Mouse (Mus musculus) hindbrain, postnatal 0 days (tissue): ENCODE data around the gene Tmem156. TPM values are rescaled to one million over a fixed set of nuclear protein-coding genes. Genes with fewer than 3 reads are reported as not detected.

ENCODE experiments used
- ATAC-seq: fragments of 200-750 bp; cut with Nextera tagmentation; 2 replicates; pipeline ENCODE4 v1.8.0; 2017; ENCODE audit warnings: mild to moderate bottlenecking, moderate TSS enrichment, moderate library complexity
- DNase-seq: peaks from one replicate; pipeline ENCODE4 v3.0.0-alpha.2; 2015; ENCODE audit warnings: low spot score
- H3K27ac ChIP-seq: fragments of 300-500 bp; sonication (generic); 2 replicates; pipeline ENCODE4 v1.5.1; 2014; ENCODE audit warnings: mild to moderate bottlenecking
- H3K27me3 ChIP-seq: fragments of 300-500 bp; sonication (generic); 2 replicates; pipeline ENCODE4 v1.6.1; 2014; ENCODE audit warnings: low read length, mixed read lengths; ENCODE audit not compliant: insufficient read depth
- H3K36me3 ChIP-seq: fragments of 300-500 bp; sonication (generic); 2 replicates; pipeline ENCODE4 v1.6.1; 2014; ENCODE audit warnings: low read length, mixed read lengths; ENCODE audit not compliant: insufficient read depth
- H3K4me1 ChIP-seq: fragments of 300-500 bp; sonication (generic); 2 replicates; pipeline ENCODE4 v1.6.1; 2014; ENCODE audit warnings: antibody characterized with exemption, low read length, mixed read lengths; ENCODE audit not compliant: insufficient read depth
- H3K4me2 ChIP-seq: fragments of 300-500 bp; sonication (generic); 2 replicates; pipeline ENCODE4 v1.6.1; 2014; ENCODE audit warnings: low read depth, mild to moderate bottlenecking, low read length, moderate library complexity, mixed read lengths
- H3K4me3 ChIP-seq: fragments of 300-500 bp; sonication (generic); 2 replicates; pipeline ENCODE4 v1.5.1; 2014; ENCODE audit warnings: low read length
- H3K9ac ChIP-seq: fragments of 300-500 bp; sonication (generic); replicated peaks from 2 replicates; pipeline ENCODE4 v1.6.1; 2014; ENCODE audit warnings: mild to moderate bottlenecking, low read length, moderate library complexity, mixed read lengths
- H3K9me3 ChIP-seq: fragments of 300-500 bp; sonication (generic); 2 replicates; pipeline ENCODE4 v1.6.1; 2016; ENCODE audit warnings: low read length, mixed read lengths
- CTCF ChIP-seq: IDR thresholded peaks from 2 replicates; pipeline ENCODE4 v1.5.1; 2016; ENCODE audit warnings: antibody characterized with exemption, control low read depth, low read depth
- WGBS: fragments of 180-500 bp; shearing (Covaris S2); extraction: QIAGEN DNeasy Blood & Tissue Kit; methylation state at CpG from one replicate; pipeline ENCODE4 v1.1.7; 2014; 5-methylcytosine and 5-hydroxymethylcytosine counted together
- polyA plus RNA-seq: library from polyadenylated mRNA; unstranded; fragments of >200 nt; fragmentation: Nextera tagmentation; extraction: Ambion mirVana; gene quantifications from 2 replicates; pipeline ENCODE4 v1.2.1, GENCODE M21; 2015
- total RNA-seq: library from RNA; depleted of rRNA; stranded (reverse); fragments of >200 nt; gene quantifications from 2 replicates; pipeline ENCODE4 v1.2.3, GENCODE M21; 2014

Tmem156 gene
- total and polyA plus RNA-seq, 2 experiments from 2014 or later, result 0.13 to 0.21 TPM

DNA sequence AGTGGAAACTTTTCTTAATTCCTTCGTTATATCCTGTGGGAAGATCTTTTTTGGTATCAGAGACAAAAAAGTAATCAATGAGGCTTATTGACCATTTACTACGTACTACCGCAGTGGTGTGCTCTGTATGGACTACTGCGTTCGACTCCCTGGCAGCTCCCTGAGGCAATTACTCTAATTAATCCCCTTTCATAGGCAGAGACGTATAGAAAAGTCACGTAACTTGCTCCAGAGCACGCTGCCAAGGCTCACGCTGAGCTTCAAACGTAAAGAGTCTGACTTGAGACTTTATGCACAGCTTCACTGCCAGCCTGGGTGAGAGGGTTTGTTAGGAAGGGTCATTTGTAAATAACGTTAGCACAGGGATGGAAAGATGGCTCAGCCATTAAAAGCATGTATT, 8.1 kb upstream of the Tmem156 start:
- DNase-seq (no peak), ATAC-seq (no peak)
- Histone ChIP-seq H3K36me3 (no peaks in the 10 kb centered on the region), H3K9me3 (no peaks in the 10 kb centered on the region), H3K4me1 (no peaks in the 10 kb centered on the region), H3K4me2 (no peak overlapping the region), H3K4me3 (no peak overlapping the region), H3K27ac (no peak overlapping the region), H3K27me3 (no peaks in the 10 kb centered on the region), H3K9ac (no peak overlapping the region)
- TF ChIP-seq CTCF, result no peak
- WGBS, result 49% methylated on average over 11 of the region's 11 CpGs

GRCm38 (mm10) chr5:65097457-65097856, 5.5 kb upstream of the Tmem156 start:
- no peaks in the 10 kb centered on the region for H3K9me3 ChIP-seq
- no peak overlapping the region for H3K4me2 ChIP-seq
- 85% methylated on average over 5 of the region's 5 CpGs for WGBS
- H3K27ac ChIP-seq, result no peak overlapping the region
- no peak for DNase-seq
- H3K4me3 ChIP-seq, result no peak overlapping the region
- no peaks in the 10 kb centered on the region for H3K4me1 ChIP-seq
- no peak overlapping the region for H3K9ac ChIP-seq
- TF ChIP-seq CTCF, result no peak
- ATAC-seq, result no peak
- H3K36me3 ChIP-seq, result no peaks in the 10 kb centered on the region
- H3K27me3 ChIP-seq, result no peaks in the 10 kb centered on the region

DNA sequence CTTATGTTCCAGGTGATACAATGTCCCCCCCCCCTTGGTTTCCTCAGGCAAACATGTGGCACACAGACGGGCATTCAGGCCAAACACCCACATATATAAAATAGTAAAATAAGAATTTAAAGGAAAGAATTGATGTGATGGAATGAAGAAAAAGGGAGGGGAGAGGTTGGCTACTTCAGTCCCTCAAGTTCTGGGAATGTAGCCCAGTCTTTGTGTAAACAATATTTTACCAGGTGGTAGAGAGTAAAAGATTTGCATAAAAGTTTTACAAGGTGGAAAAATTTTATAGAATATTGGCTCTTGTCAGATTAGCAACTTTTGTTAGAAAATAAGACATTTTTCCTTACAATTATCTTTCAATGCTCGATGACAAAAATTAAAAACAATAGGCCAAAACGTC, 4.9 kb upstream of the Tmem156 start:
- Histone ChIP-seq H3K27ac (no peak overlapping the region), H3K4me3 (no peak overlapping the region), H3K27me3 (no peaks in the 10 kb centered on the region), H3K4me1 (no peaks in the 10 kb centered on the region), H3K9me3 (no peaks in the 10 kb centered on the region), H3K36me3 (no peaks in the 10 kb centered on the region), H3K4me2 (no peak overlapping the region), H3K9ac (no peak overlapping the region)
- TF ChIP-seq CTCF, result no peak
- DNase-seq (no peak), ATAC-seq (no peak)
- 81% methylated on average over 3 of the region's 3 CpGs for WGBS

DNA sequence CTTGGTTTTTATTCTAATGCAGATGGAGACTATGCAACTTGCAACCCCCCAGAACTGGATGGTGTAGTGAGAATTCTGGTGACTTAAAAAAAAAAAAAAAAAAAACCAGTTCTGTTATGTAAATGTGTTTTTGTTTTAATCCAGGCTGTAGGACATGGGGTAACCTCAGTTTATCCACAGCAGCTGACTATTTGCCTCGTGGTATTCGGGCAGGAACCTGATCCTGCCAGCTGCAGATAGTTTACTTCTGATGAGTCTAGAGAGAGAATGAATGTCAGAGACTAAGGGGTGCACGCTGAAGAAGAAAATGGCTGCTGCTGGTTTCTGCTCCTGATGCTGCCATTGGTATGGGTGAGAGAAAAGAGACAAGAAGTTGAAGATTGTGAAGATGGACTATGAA, 4.2 kb upstream of the Tmem156 start:
- H3K4me1 ChIP-seq, result no peaks in the 10 kb centered on the region
- no peak for DNase-seq
- no peaks in the 10 kb centered on the region for H3K36me3 ChIP-seq
- ATAC-seq, result no peak
- WGBS, result 90% methylated on average over 3 of the region's 3 CpGs
- H3K27ac ChIP-seq, result no peak overlapping the region
- no peak overlapping the region for H3K4me3 ChIP-seq
- no peak overlapping the region for H3K9ac ChIP-seq
- TF ChIP-seq CTCF, result no peak
- no peaks in the 10 kb centered on the region for H3K27me3 ChIP-seq
- H3K4me2 ChIP-seq, result no peak overlapping the region
- H3K9me3 ChIP-seq, result no peaks in the 10 kb centered on the region

- DNase-seq, result no peak
- 90% methylated on average over 7 of the region's 7 CpGs for WGBS
- Histone ChIP-seq H3K27me3 (no peaks in the 10 kb centered on the region), H3K36me3 (no peaks in the 10 kb centered on the region), H3K4me3 (no peak overlapping the region), H3K27ac (no peak overlapping the region), H3K9ac (no peak overlapping the region), H3K9me3 (no peaks in the 10 kb centered on the region), H3K4me2 (no peak overlapping the region), H3K4me1 (no peaks in the 10 kb centered on the region)
- no peak for TF ChIP-seq CTCF
- no peak for ATAC-seq
These were observed 3.1 kb upstream of the Tmem156 start for GRCm38 (mm10) chr5:65094902-65095545.

- no peak for TF ChIP-seq CTCF
- no peak overlapping the region for H3K4me2 ChIP-seq
- no peaks in the 10 kb centered on the region for H3K36me3 ChIP-seq
- no peaks in the 10 kb centered on the region for H3K27me3 ChIP-seq
- H3K9ac ChIP-seq, result no peak overlapping the region
- DNase-seq (peak; percentile 26), ATAC-seq (no peak)
- H3K4me3 ChIP-seq, result no peak overlapping the region
- H3K4me1 ChIP-seq, result no peaks in the 10 kb centered on the region
- no peaks in the 10 kb centered on the region for H3K9me3 ChIP-seq
- no peak overlapping the region for H3K27ac ChIP-seq
These were observed 1.8 kb upstream of the Tmem156 start for GRCm38 (mm10) chr5:65093769-65094168.

DNA sequence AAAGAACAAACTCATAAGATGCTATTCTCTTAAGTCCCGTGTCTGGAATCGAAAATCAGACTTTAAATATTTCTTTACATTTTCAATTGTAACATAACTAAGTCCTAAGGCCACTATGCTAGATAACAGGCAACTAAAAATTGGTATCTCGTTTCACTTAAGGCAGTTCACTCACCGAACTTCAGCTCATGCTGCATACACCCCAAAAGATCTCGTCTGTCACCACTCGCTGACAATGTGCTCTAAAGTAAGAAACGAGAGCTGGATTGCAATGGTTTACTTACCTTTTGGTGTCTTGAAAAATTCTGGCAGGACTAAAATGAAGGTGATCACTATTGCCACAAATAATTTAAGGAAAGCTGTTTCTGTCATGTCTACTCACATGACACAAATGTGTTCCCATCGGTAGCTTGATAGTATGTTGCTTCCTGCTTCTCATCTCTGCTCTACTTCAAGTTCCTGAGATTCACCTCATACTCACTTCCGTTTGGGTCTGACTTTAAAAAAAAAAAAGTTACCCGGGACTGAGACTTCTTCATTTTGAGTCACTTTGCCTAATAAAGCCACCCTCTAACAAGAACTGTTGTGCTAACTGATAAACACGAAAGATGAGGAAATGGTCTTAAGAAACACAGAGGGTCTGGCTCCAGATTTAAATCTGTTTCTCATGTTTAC, 611 bp downstream of the Tmem156 start:
- Histone ChIP-seq H3K27ac (no peak overlapping the region), H3K4me3 (no peak overlapping the region), H3K9ac (no peak overlapping the region), H3K27me3 (no peaks in the 10 kb centered on the region), H3K4me1 (no peaks in the 10 kb centered on the region), H3K9me3 (no peaks in the 10 kb centered on the region), H3K36me3 (no peaks in the 10 kb centered on the region), H3K4me2 (no peak overlapping the region)
- no peak for TF ChIP-seq CTCF
- WGBS, result 78% methylated on average over 11 of the region's 11 CpGs
- no peak for ATAC-seq
- no peak for DNase-seq
